Mouse (Mus musculus) cerebellum, adult 11 months (tissue): ENCODE results near the gene Gm17545.

Experiments used
- DNase-seq: peaks from one replicate; pipeline ENCODE4 v3.0.0; 2022

Gene Gm17545

DNA sequence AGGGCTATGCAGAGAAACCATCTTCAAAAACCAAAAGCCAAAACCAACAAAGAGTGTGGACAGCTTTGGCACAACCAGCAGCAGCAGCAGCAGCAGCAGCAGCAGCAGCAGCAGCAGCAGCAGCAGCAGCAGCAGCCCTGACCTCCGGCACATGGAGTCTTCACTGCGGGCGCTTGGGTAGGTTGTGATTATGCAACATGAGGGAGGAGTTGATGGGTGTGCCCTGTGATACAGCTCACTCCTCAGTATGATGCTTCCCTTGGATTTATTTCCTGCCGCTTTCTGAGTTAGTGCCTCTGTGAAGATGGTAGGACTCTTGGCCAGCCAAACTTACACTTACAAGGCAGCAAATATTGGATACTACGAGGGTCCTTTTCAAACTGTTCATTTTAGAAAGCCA, 6.9 kb upstream of the Gm17545 start:
- DNase-seq = no peak

DNA sequence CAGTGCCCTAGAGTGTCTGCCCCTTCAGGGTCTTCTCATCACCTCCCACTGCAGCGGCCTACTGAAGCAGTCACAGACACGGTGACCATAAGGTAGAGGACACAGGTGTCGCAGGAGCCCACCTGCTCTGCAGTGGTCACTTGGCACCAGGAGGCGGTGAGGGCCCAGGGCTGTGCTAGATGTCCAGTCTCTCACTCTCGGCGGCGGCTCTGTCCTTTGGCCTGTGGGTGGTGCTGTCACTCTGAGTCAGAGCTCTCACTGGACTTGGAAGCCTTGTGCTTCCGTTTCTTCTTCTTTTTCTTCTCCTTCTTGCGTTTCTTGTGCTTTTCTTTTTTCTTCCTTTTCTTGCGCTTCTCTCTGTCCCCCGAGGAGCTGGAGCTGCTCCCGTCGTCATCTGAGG, 5.7 kb upstream of the Gm17545 start:
- DNase-seq = no peak

DNA sequence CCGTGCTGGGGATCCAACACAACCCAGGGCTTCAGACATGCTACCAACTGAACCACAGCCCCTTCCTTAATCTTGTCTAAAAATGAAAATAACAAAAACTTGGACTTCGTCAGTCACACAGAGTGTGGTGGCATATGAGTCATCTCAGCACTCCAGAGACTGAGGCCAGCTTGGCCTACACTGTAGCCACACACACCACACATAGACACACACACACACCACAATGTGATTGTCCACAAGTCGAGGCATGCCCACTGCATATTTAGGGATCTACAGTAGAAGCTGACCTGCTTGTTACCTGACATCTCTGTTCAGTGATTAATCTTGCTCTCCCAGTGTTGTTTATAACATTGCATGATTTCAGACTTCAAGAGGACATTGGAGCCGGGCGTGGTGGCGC, 4.9 kb upstream of the Gm17545 start:
- no peak for DNase-seq

DNA sequence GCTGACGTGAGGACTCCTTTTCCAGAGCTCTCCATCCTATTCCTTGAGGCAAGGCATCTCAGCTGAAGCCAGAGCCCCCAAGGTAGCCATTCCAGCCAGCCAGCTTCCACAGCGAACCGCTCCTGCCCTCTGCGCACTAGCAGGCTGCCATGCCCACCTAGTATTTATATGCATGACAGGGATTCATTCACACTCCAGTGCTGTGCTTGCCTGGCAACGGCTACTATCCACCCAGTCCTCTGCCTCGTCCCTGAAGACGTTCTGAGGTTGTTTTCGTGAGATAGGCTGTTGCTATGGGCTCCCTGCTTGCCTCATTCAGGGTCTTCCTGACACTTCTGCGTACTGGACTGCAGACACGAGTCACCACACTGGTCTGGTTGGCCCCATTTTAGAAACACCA, 1.4 kb upstream of the Gm17545 start:
- no peak for DNase-seq

DNA sequence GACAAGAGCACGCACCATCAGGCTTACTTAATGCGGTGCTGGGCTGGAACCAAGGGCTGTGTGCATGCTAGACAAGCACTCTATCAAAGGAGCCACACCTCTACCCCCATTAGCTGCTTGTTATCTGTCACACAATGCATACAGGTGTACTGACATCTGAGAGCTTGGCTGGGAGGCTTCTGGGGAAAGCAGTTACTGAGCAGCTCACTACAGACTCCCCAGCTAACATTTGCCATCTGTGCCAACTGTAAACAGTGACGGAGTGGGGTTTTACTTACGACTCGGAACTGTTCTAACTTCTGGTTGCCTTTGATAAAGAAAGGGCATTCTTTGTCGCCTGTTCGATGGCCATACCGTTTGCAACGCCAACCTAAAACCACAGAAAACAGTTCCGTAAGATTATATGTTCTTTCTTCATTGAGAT, 577 bp upstream of the Gm17545 start:
- no peak for DNase-seq

DNA sequence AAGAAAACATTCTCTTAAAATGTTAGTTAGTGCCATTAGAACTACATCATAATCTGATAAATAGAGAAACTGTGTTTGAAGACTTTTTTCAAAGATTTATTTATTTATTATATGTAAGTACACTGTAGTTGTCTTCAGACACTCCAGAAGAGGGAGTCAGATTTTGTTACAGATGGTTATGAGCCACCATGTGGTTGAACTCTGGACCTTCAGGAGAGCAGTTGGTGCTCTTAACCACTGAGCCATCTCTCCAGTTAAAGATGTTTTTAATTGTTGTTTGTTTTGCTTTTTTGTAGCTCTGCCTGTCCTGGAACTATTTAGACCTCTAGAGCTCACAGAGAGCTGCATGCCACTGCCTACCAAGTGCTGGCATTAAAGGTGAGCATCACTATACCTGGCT, 951 bp downstream of the Gm17545 start:
- DNase-seq = no peak

DNA sequence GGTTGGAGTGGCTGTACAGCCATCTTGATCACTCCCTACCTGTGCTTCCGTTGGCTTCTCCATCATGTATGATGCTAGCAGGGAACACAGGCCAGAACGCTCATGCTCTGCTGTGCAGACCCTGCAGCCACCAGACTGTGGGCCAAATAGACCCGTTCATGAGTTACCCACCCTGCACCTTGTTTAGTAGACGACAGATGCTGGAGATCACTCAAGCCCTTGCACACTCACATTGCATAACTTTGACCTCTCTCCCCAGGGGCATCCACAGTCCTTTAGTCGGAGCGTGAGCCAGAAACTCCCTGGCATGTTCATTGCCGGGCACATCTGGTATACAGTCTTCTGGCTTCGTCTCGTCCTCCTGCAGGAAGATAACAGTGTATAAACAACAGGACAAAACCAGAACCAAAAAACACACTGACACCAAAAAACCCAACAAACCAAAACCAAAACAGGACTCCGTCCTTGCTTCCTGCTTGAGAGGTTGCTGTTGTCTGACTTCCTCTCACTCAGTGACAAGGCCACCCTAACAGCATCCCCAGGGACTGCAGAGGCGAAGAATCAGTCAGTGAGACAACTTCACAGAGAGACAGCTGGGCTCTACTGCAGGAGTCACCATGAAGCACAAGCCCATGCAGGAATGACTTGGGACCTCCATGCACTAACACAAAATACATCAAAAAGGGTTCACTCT, 3.2 kb downstream of the Gm17545 start:
- no peak for DNase-seq

DNA sequence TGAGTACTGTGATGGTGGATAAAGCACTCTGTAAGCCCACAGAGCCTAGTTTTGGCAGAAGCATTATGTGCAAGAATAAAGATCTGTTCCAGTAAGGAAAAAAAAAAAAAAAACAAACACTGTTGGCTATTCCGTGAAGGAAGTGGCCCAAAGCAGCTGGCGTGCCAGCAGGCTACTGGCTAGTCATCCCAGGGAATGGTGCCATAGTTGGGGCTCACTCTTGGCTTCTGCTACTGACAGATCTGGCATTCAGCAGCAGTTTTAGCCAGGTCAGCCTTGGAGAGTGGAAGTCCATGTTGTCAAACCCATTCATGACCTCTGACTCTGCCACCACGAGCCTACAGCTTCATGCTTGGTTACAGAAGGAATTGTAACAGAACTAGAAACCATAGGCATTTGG, 7.9 kb downstream of the Gm17545 start:
- peak; percentile 93 for DNase-seq

DNA sequence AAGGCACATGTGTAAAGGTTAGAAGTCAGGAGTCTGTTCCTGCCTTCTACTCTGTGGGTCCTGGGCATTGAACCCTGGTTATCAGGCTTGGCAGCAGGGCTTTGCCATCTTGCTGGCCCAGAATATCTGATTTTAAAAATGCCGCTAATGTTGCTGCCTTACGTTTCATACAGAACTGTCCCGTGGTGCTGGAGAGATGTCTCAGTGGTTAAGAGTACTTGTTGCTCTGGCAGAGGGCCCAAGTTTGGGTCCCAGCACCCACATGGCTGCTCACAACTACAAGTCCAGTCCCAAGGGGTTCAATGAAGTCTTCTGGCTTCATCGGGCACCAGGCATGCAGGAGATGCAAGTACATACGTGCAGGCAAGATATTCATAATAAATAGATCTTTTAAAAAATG, 12.1 kb downstream of the Gm17545 start:
- no peak for DNase-seq

DNA sequence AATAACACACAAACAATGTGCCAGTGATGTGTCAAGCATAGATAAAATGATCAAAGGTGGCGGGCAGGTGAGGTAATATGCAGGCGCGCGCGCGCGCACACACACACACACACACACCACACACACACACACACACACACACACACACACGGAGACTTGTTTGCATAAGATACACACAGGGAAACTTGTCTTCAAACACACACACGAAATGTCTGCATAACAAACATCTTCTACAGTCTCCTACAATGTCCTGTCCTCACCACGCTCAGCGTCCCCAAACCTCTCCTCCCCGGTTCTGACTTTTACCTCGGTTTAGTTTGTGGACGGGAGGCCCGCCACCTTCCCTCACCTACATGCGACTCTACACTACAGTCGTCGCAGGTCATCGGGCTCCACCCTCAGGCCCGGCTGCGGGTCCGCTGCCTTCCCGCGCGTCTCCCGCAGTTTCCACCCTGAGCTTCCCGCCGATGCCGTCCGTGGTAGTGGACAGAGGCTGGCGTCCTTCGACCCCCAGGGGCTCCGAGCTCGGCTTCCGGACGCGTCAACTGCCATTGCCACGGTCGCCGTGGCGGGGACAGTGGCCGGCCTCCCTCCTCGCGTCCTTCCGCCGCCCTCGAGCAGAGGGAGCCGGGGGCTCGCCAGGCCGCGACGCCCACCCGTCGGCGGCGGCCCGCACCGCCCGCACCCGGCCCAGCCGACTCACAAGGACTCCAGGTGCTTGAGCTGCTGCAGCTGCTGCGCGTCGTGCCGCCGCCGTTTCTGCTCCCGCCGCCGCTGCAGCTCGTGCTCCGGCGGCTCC, 13.5 kb downstream of the Gm17545 start:
- DNase-seq = peak; percentile 46

DNA sequence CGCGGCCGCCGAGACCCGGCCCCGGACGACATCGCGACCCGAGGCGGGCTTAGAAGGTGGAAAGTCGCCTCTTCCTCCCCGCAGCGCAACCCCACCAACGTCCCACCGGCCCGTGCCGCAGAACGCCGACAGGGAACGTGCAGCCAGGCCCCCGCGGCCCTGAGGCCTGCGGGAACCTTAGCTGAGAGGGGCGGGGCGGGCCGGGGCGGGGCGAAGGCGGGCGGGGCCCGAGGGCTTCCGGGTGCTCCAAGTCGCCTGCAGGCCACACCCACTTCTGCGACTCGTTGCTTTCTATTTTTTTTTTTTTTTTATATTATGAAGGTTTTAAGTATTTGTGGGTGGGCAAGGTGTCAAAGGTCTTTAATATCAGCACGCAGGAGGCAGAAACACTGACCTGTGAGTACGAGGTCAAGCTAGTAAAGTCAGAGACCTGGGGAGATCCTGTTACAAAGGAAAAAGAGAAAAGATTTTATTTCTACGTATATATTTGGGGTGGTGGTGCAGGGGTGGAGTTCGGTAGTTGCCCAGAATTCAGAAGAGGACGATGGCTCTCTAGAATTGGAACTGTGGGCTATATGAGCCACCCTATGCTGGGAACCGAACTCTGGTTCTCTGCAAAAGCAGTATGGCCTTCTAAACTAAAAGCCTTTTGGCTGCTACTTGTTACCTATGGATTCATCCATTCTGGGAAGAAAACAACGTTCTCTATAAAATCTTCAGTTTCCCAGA, 14.2 kb downstream of the Gm17545 start:
- peak; percentile 52 for DNase-seq

DNA sequence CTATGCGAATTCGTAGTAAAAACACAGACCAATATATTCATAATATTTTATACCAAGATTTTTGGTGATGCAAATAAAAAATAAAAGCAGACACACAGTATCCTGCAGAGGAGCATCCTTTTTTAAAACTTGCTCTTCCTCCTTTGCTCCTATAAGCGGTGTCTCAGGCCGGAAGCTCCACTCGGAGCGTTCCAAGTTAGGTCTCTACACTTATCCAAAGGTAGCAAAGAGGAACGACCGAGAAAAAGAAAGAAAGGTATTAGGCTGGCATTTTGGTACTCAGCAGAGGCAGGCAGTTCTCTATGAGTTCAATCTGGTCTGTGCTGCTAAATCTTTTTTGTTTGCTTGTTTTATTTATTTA, 14.8 kb downstream of the Gm17545 start:
- no peak for DNase-seq

DNA sequence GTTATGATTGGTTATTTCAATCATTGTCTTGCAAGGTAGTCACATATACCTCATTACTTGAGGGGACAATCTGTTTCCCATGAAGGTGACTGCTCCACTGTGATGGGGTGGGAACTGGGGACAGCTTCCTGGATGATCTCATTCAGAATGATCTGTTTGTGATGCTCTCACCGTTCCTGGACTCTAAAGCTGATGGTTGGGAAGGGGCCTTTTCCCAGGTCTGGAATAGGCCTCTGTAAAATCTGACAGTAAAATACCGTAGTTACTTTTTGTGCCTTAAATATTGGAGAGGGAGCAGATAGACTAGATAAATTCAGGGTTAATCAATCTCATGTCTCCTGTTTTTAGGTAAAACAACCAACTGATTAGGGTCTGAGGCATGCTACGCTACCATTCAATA, 15.6 kb downstream of the Gm17545 start, which contains the start of gene Rp9:
Gene Rp9, minus strand, starts transcription at position 101 of the 400 bp plus-strand sequence.
- DNase-seq = no peak

DNA sequence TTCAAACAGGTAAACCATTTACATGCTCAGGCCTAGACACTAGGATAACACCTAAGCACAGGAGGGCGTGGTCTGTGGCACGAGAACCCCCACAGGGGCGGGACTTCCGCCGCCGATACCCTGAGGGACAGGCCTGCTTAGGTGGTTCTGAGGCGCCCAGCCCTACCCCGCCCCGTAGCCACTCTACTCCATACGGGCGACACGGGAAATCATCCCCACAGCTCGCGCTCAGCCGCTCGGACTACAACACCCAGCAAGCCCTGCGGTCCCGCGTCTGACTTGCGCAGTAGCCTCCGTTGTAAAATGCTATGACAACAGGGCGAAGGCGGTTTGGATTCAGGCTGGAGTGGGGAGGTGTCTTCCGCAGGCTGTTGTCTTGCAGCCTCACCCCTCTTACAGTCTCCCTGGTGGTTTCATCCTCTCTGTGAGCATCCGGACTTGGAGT, 21.4 kb downstream of the Gm17545 start, which contains the start of gene Bbs9:
Gene Bbs9, plus strand, starts transcription at position 292 of the 445 bp plus-strand sequence.
- peak; percentile 93 for DNase-seq

DNA sequence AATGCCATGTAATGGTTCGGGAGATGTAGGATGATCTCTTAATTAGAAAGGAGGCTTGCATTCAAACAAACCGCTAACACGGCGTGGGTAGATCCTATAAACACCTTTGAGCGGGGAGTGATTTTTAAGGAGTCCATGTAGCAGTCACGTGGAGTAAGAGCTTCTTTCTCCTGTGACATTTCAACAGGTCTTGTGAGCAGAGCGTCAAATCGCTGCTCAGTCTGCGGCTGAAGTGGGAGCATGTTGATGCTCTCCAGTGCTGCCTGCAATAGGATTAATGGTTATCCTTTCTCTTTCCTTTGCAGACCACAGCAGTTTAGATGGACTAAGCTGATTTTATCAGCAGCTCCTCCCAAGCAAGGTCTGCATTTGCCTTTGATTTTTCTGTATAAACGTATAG, 22.2 kb downstream of the Gm17545 start:
- DNase-seq = no peak

DNA sequence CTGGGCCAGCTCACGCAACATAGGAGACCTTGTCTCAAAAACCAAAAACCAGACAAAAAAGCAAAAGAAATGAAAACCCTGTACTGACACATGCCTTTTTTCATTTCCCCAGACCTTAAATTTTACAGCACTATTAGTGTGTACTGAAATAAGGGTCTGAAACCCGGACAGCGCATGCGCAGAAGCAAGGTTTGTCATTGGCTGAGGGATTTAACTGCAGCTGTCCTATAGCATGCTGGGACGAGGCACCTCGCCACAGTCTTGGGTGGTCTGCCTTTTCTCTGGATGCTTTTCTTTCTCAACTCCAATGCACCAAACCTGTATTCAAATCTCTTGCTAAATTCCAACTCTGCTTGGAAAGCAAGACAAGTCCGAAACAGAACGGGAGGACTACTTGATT, 24.9 kb downstream of the Gm17545 start:
- DNase-seq = no peak

DNA sequence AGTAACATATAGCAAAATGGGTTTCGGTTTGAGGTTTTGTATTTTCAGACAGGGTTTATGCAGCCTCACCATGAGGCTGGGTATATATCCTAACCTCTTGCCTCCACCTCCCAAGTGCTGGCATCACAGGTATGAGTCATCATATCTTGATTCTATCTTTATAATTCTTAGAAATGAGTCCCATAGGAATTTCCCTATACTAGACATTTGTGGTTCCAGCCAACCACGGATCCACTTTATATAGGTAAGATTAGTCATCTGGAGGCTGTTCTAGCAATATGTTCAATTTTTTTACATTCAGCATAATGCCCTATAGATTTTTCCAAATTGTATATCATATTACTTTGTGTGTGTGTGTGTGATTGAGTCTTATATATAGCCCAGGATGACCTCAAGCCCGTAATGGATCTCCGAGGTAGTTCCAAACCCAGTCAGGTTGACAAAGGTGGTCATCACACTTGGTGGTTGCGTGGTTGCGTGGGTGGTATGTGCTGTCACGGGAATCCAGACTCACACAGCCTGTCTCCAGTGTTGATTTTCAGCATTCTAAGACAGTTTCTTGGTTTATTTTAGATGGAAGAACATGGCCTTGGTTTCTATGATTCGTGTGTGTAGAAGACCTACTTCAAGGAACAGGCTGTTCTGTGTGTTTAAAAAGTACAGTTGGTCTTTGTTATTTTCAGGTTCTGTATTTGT, 29.9 kb downstream of the Gm17545 start:
- DNase-seq = no peak

DNA sequence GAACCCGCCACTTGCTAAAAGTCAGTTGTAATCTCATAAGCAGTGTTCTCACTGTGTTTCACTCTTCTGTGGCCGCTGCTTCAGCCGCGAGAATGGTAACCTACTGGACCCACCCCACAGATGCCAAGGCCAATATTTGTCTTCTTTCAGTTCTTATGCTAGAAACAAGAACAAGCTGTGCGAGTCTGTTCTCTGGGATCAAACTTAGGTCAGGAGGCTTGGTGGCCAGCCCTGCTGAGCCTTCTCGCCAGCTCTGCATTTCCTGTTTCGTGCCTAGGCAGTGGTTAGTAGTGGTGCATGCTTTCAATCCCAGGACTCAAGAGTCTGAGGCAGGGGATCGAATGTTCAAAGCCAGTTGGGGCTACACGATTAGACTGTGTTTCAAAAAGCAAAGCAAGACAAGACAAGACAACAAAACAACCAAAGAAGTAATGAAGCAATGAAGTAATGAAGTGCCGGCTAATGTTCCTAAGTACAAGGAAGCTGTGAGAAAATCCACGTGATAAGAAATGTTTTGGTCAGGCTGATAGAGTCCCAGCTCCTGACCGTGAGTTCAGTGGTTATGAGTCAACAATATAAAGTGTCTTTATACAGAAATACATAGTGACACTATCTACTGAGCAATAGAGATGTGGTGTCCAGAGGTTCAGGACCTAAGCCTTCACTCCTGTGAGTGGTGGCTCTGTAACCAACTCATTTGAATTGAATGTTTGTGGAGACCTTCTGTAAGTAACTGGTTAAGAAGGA, 30.6 kb downstream of the Gm17545 start:
- DNase-seq = no peak

DNA sequence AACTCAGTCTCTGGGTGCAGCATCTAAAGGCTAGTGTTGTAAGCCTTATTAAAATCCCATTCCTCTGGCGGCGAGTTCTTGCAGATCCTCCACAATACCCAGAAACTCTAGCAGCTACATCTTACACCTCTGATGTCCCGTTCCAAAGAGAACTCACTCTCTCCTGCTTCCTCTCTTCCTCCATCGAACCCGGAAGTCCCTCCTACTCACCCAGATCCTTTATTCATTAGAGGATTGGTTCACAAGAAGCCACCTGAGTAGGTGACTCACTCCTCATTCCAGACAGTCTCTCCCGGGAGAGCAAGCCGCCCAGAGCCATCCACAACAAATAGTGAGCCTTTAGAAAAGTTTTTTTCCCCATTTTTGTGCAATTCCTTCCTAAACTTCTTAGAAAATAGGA, 32.1 kb downstream of the Gm17545 start:
- DNase-seq = no peak

DNA sequence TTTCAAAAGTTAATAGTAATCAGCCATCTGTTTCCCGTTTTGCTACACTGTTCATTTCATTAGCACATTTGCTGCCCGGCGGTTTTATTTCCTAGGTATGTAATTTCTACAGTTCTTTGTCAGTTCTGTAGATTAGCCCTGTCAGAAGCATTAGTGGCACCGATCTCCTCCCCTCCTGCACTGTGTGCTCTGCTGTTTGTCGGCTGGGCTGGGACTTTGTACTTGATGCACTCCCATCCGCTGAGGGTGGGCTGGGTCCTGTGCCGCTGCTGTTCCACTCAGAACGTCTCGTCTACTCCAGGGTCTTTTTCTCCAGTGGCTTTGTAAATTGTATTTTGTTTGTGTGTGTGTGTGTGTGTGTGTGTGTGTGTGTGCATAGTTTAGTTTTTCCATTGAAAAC, 34.9 kb downstream of the Gm17545 start:
- no peak for DNase-seq

DNA sequence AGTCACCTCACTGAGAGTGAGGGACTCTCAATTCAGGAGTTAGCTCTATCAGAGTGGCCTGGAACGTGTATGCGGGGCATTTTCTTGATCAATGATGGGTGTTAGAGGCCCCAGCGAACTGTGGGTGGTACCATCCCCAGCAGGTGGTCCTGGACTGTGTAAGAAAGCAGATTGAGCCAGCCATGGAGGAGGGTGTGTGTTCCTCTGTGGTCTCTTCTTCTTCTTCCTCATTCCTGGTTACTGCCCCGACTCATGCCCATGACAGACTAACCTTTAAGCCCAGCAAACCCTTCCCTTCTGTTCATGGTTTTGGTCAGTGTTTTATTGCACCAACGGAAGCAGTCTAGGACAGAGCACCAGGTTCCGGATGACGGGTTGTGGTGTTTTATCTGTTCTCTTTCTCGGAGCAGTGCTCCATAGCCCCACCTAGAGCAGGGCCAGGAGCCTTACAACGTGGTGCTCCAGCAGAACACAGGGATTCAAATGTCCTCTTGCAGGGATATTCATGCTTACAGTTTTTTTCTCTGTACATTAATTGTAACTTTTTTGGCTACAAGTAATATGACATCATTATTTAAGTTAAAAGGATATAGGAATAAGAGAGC, 40.2 kb downstream of the Gm17545 start:
- DNase-seq = no peak

DNA sequence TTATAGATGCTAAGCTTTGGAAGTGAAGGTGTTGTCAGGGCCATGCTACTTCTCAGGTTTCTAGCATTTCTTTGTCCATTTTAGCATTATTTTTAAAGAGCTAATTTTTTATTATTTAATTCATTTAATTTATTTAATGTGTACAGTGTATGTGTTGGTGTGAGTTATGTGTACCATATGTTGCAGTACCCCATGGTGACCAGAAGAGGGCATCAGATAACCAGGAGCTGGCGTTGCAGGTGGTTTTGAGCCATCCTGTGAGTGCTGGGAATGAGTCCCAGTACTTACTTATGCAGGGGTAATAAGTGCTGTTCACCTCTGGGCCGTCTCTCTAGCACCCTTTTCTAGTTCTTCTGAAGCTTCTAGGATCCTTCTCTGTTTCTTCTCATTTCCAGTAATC, 41.0 kb downstream of the Gm17545 start:
- no peak for DNase-seq
